10 mouse cellular contexts compared by ENCODE assay signal in the genomic region with DNA sequence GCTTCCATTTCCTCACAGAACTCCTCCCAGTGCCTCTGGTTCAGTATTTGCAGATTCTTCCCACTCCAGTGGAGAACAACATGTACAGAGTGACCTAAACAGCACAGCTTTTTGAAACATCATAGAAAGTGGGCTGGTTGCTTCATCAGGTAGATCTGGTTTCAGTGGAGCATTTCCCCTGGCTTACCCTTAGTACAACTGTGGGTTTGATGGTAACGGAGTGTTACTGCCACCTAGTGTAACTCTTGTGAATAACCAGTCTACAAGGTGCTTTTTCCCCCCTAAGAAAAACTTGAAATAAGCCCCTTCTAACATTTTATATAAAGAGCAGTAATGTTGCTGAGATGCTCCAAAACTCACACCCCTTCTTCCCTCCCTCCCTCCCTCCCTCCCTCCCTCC. TPM values are rescaled to one million over a fixed set of nuclear protein-coding genes. Genes with fewer than 3 reads are reported as not detected.
A peak's percentile ranks its signal among the peaks of the same experiment; 100 is the strongest.
DNase-seq lines count a peak whose midpoint lies in the region; ATAC-seq and TF ChIP-seq lines count a peak whose summit lies in the region.
"Had no signal": no experiment of that assay in that cellular context is flagged by ENCODE, and none has a peak within 500 bp of the region (broad histone marks: within the 10 kb centered on the region; RNA-seq: fewer than 3 reads in every experiment).

No protein-coding gene starts in this region.

- no peak overlapping the region for H3K4me3 ChIP-seq in liver, embryonic 14.5 days (ENCODE audit: insufficient read depth in 1 of 2, low read depth in 2 of 2, low read length in 2 of 2)
- no peak overlapping the region for H3K4me3 ChIP-seq in liver, embryonic 12.5 days
- no peak overlapping the region for H3K4me3 ChIP-seq in embryonic facial prominence, embryonic 14.5 days (ENCODE audit: low read depth, low read length)

- H3K9ac ChIP-seq in liver, embryonic 14.5 days (replicated peaks): no peak overlapping the region
- no peak overlapping the region for H3K9ac ChIP-seq in liver, embryonic 12.5 days
- H3K9ac ChIP-seq in embryonic facial prominence, embryonic 14.5 days (ENCODE audit: low read depth, low read length): no peak overlapping the region

- peak; percentile 55; the same call in 1 of the 2 replicates for TF ChIP-seq CTCF in liver, embryonic 14.5 days (IDR thresholded peaks at IDR 0.05; ENCODE audit: low read depth)

- WGBS in liver, embryonic 14.5 days (ENCODE audit: insufficient replicate concordance): 9% methylated on average over 1 of the region's 1 CpGs
- 4% methylated on average over 1 of the region's 1 CpGs for WGBS in liver, embryonic 12.5 days (ENCODE audit: insufficient replicate concordance)
- 12% methylated on average over 1 of the region's 1 CpGs for WGBS in embryonic facial prominence, embryonic 14.5 days

- no peaks in the 10 kb centered on the region for H3K27me3 ChIP-seq in liver, embryonic 14.5 days (ENCODE audit: control insufficient read depth, insufficient read depth, low read length)
- H3K27me3 ChIP-seq in liver, embryonic 12.5 days (replicated peaks): no peaks in the 10 kb centered on the region
- H3K27me3 ChIP-seq in embryonic facial prominence, embryonic 14.5 days (replicated peaks; ENCODE audit: control insufficient read depth, insufficient read depth, low read length): no peaks in the 10 kb centered on the region

- no peaks in the 10 kb centered on the region for H3K4me1 ChIP-seq in liver, embryonic 14.5 days (replicated peaks; ENCODE audit: control insufficient read depth in 2 of 2, insufficient read depth in 2 of 2, low read length in 1 of 2)
- H3K4me1 ChIP-seq in liver, embryonic 12.5 days: no peaks in the 10 kb centered on the region
- no peaks in the 10 kb centered on the region for H3K4me1 ChIP-seq in embryonic facial prominence, embryonic 14.5 days (ENCODE audit: control insufficient read depth, insufficient read depth, low read length)

- H3K36me3 ChIP-seq in liver, embryonic 14.5 days (replicated peaks; ENCODE audit: control insufficient read depth, insufficient read depth, low read depth): no peaks in the 10 kb centered on the region
- no peaks in the 10 kb centered on the region for H3K36me3 ChIP-seq in liver, embryonic 12.5 days
- H3K36me3 ChIP-seq in embryonic facial prominence, embryonic 14.5 days (ENCODE audit: control insufficient read depth, insufficient read depth, low read length): no peaks in the 10 kb centered on the region

- TF ChIP-seq EP300 in liver, embryonic 14.5 days (IDR thresholded peaks at IDR 0.05; ENCODE audit: low read depth): no peak

- ATAC-seq in cerebellum, adult (ENCODE audit: insufficient number of reproducible peaks, low FRiP score, low TSS enrichment): peak; percentile 58; the same call in 1 of the 2 replicates
- ATAC-seq in liver, embryonic 14.5 days (ENCODE audit: insufficient read depth): no peak
- no peak for ATAC-seq in liver, embryonic 12.5 days
- ATAC-seq in embryonic facial prominence, embryonic 14.5 days (ENCODE audit: low read depth): peak; percentile 85

- H3K4me2 ChIP-seq in liver, embryonic 14.5 days (ENCODE audit: low read depth): no peak overlapping the region
- no peak overlapping the region for H3K4me2 ChIP-seq in liver, embryonic 12.5 days
- H3K4me2 ChIP-seq in embryonic facial prominence, embryonic 14.5 days (ENCODE audit: low read depth, low read length): no peak overlapping the region

- DNase-seq in cerebellum, adult 11-12 months: no peak
- no peak for DNase-seq in liver, embryonic 14.5 days (ENCODE audit: low read depth in 3 of 3, low spot score in 3 of 3)
- DNase-seq in embryonic facial prominence, embryonic 14.5 days (ENCODE audit: low spot score): peak; percentile 72
- DNase-seq in lung, postnatal 25 days (ENCODE audit: low spot score): peak; percentile 18
- DNase-seq in ovary, adult 18-20 months (ENCODE audit: low spot score): no peak
- DNase-seq in right cerebral cortex, postnatal 4 days: no peak

- no peak overlapping the region for H3K27ac ChIP-seq in liver, embryonic 14.5 days
- H3K27ac ChIP-seq in liver, embryonic 12.5 days: no peak overlapping the region
- H3K27ac ChIP-seq in embryonic facial prominence, embryonic 14.5 days (replicated peaks; ENCODE audit: low read depth, low read length): no peak overlapping the region
- H3K27ac ChIP-seq: macrophage had no signal

- H3K9me3 ChIP-seq in liver, embryonic 14.5 days (ENCODE audit: control insufficient read depth, low read length): no peaks in the 10 kb centered on the region
- no peaks in the 10 kb centered on the region for H3K9me3 ChIP-seq in liver, embryonic 12.5 days (replicated peaks)
- no peaks in the 10 kb centered on the region for H3K9me3 ChIP-seq in embryonic facial prominence, embryonic 14.5 days (ENCODE audit: control insufficient read depth, low read length)

RNA-seq across cellular contexts. Expression of a gene that starts 23.3 kb away (rescaled TPM):
- polyA plus RNA-seq in liver, embryonic 14.5 days (2012; rRNA removed): 2.4 and 2.9 TPM in 2 replicates
- polyA plus RNA-seq in liver, embryonic 14.5 days (2014; fragmentation: Nextera tagmentation; extraction: Ambion mirVana): 1.9 and 2.1 TPM in 2 replicates
- polyA plus RNA-seq in liver, embryonic 12.5 days (2016; fragmentation: Nextera tagmentation; extraction: Ambion mirVana): 5.9 TPM in 2 replicates
- 17.5 and 19.3 TPM in 2 replicates for polyA plus RNA-seq in embryonic facial prominence, embryonic 14.5 days (2014; fragmentation: Nextera tagmentation; extraction: Ambion mirVana)

RNA-seq across cellular contexts. Expression of a gene that starts 43.1 kb away (rescaled TPM):
- polyA plus RNA-seq in liver, embryonic 14.5 days (2012; rRNA removed): not detected in 2 replicates
- not detected in 2 replicates for polyA plus RNA-seq in liver, embryonic 14.5 days (2014; fragmentation: Nextera tagmentation; extraction: Ambion mirVana)
- polyA plus RNA-seq in liver, embryonic 12.5 days (2016; fragmentation: Nextera tagmentation; extraction: Ambion mirVana): not detected in 2 replicates
- not detected in 2 replicates for polyA plus RNA-seq in embryonic facial prominence, embryonic 14.5 days (2014; fragmentation: Nextera tagmentation; extraction: Ambion mirVana)
- polyA plus RNA-seq: macrophage had no signal

RNA-seq across cellular contexts. Expression of a gene that starts 45.7 kb away (rescaled TPM):
- 82.3 and 93.1 TPM in 2 replicates for polyA plus RNA-seq in liver, embryonic 14.5 days (2012; rRNA removed)
- polyA plus RNA-seq in liver, embryonic 14.5 days (2014; fragmentation: Nextera tagmentation; extraction: Ambion mirVana): 164 and 166 TPM in 2 replicates
- 211 and 213 TPM in 2 replicates for polyA plus RNA-seq in liver, embryonic 12.5 days (2016; fragmentation: Nextera tagmentation; extraction: Ambion mirVana)
- 186 and 203 TPM in 2 replicates for polyA plus RNA-seq in embryonic facial prominence, embryonic 14.5 days (2014; fragmentation: Nextera tagmentation; extraction: Ambion mirVana)

RNA-seq across cellular contexts. Expression of a gene that starts 49.6 kb away (rescaled TPM):
- polyA plus RNA-seq in liver, embryonic 14.5 days (2012; rRNA removed): 6.9 and 8.7 TPM in 2 replicates
- polyA plus RNA-seq in liver, embryonic 14.5 days (2014; fragmentation: Nextera tagmentation; extraction: Ambion mirVana): 3.4 and 4.9 TPM in 2 replicates
- 7.0 and 7.4 TPM in 2 replicates for polyA plus RNA-seq in liver, embryonic 12.5 days (2016; fragmentation: Nextera tagmentation; extraction: Ambion mirVana)
- polyA plus RNA-seq in embryonic facial prominence, embryonic 14.5 days (2014; fragmentation: Nextera tagmentation; extraction: Ambion mirVana): 15.6 and 16.5 TPM in 2 replicates

RNA-seq across cellular contexts. Expression of a gene that starts 50.1 kb away (rescaled TPM):
- not detected in 2 replicates for polyA plus RNA-seq in liver, embryonic 14.5 days (2012; rRNA removed)
- not detected in 2 replicates for polyA plus RNA-seq in liver, embryonic 14.5 days (2014; fragmentation: Nextera tagmentation; extraction: Ambion mirVana)
- polyA plus RNA-seq in liver, embryonic 12.5 days (2016; fragmentation: Nextera tagmentation; extraction: Ambion mirVana): not detected in 2 replicates
- polyA plus RNA-seq in embryonic facial prominence, embryonic 14.5 days (2014; fragmentation: Nextera tagmentation; extraction: Ambion mirVana): not detected in 2 replicates
- polyA plus RNA-seq: C2C12 had no signal

Comparison
In these comparisons a context has a peak if more than half of its experiments do, and no peak if none do; other contexts are left out.
1. ATAC-seq: peak in cerebellum, adult (single experiment) and embryonic facial prominence, embryonic 14.5 days (single experiment); none in liver, embryonic 14.5 days (single experiment) and liver, embryonic 12.5 days (single experiment).
2. DNase-seq: peak in embryonic facial prominence, embryonic 14.5 days (single experiment) and lung, postnatal 25 days (single experiment); none in cerebellum, adult 11-12 months (single experiment), liver, embryonic 14.5 days (0 of 3), ovary, adult 18-20 months (single experiment) and right cerebral cortex, postnatal 4 days (single experiment).